Mouse (Mus musculus) C2C12 (cell line): ENCODE data around the gene Ppp1r14b.

Experiments
- CTCF ChIP-seq: IDR thresholded peaks from one replicate; pipeline ENCODE4 v1.5.1; 2011; ENCODE audit not compliant: control insufficient read depth, insufficient read depth, insufficient read length
- MAX ChIP-seq: IDR thresholded peaks from one replicate; pipeline ENCODE4 v1.6.1; 2011; ENCODE audit warnings: mild to moderate bottlenecking, control low read depth
- USF1 ChIP-seq: IDR thresholded peaks from one replicate; pipeline ENCODE4 v1.6.1; 2011; ENCODE audit warnings: low read depth, mild to moderate bottlenecking, control low read depth, moderate library complexity

DNA sequence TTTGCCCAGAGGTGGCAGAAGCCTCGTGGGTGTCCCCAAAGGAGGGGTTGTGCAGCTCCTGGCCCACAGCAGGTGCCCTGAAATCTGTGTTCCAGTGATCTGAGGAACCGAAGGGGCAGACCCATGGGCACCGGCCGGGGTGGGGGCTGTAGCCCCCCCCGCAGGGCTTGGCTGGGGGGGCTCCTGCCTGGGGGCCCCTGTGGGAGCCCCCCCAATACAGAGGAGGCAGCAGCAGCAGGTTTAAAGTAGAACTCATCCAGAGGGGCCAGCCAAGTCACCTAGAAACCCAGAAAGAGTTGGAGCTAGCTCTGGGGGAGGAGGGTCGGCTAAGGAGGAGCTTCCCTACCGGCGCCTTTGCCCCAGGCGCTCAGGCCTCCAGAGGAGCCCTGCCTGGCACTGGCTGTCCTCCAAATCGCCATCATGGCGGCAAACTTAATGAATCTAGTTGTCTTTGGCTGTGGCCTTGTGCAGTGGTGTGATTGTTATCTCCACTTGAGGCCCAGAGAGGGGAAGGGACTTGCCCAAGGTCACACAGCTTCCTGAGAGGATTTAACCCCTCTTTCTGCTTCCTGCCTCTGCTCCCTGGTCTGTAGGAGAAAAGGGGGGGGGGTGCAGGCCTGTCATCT lies 4.2 kb upstream of the Ppp1r14b start:
- no peak for TF ChIP-seq CTCF
- no peak for TF ChIP-seq MAX
- TF ChIP-seq USF1 = no peak
